Mouse (Mus musculus) kidney, adult 11 months (tissue): ENCODE data around the gene 5730596B20Rik.

Source experiments
- DNase-seq: peaks from one replicate; pipeline ENCODE4 v3.0.0; 2022

5730596B20Rik gene

GRCm38 (mm10) chr6:52162611-52163365 lies 14.5 kb upstream of the 5730596B20Rik start:
- DNase-seq: no peak

GRCm38 (mm10) chr6:52163366-52164031 lies 13.8 kb upstream of the 5730596B20Rik start:
- DNase-seq: no peak

- peak; percentile 28 for DNase-seq
Measured at GRCm38 (mm10) chr6:52164051-52164625, 13.2 kb upstream of the 5730596B20Rik start.

- peak; percentile 32 for DNase-seq
Measured at GRCm38 (mm10) chr6:52164626-52165440, 12.5 kb upstream of the 5730596B20Rik start, which contains the start of gene Hoxa2. TSS of gene Hoxa2 (minus strand) at chr6:52164831.

GRCm38 (mm10) chr6:52165441-52166370 lies 11.6 kb upstream of the 5730596B20Rik start:
- DNase-seq: peak; percentile 40

- DNase-seq: no peak
Measured at GRCm38 (mm10) chr6:52166431-52167077, 10.7 kb upstream of the 5730596B20Rik start.

GRCm38 (mm10) chr6:52167176-52167575 lies 10.1 kb upstream of the 5730596B20Rik start:
- DNase-seq: no peak

- no peak for DNase-seq
Measured at GRCm38 (mm10) chr6:52167736-52168161, 9.5 kb upstream of the 5730596B20Rik start.

- no peak for DNase-seq
Measured at GRCm38 (mm10) chr6:52168191-52169055, 8.9 kb upstream of the 5730596B20Rik start.

- DNase-seq: no peak
Measured at GRCm38 (mm10) chr6:52169499-52170165, 7.7 kb upstream of the 5730596B20Rik start.

- peak; percentile 44 for DNase-seq
Measured at GRCm38 (mm10) chr6:52170166-52170897, 7.0 kb upstream of the 5730596B20Rik start.

- no peak for DNase-seq
Measured at GRCm38 (mm10) chr6:52170898-52171223, 6.4 kb upstream of the 5730596B20Rik start.

- no peak for DNase-seq
Measured at GRCm38 (mm10) chr6:52171331-52171730, 6.0 kb upstream of the 5730596B20Rik start.

GRCm38 (mm10) chr6:52171938-52172337 lies 5.4 kb upstream of the 5730596B20Rik start:
- DNase-seq: peak; percentile 59

- peak; percentile 94 for DNase-seq
Measured at GRCm38 (mm10) chr6:52172501-52172900, 4.8 kb upstream of the 5730596B20Rik start.

GRCm38 (mm10) chr6:52173648-52174047 lies 3.6 kb upstream of the 5730596B20Rik start:
- DNase-seq: no peak

- DNase-seq: peak; percentile 50
Measured at GRCm38 (mm10) chr6:52174968-52175751, 2.1 kb upstream of the 5730596B20Rik start.

GRCm38 (mm10) chr6:52175864-52176263 lies 1.4 kb upstream of the 5730596B20Rik start:
- DNase-seq: peak; percentile 24
